Mouse (Mus musculus): ENCODE measurements around the gene Ank. TPM values are rescaled to one million over a fixed set of nuclear protein-coding genes. Genes with fewer than 3 reads are reported as not detected.

The Ank gene
- polyA plus RNA-seq, 1 experiment, result not detected

GRCm38 (mm10) chr15:27551117-27552114 lies 84.9 kb downstream of the Ank start:
- WGBS, result 83% methylated on average over 19 of the region's 19 CpGs
- TF ChIP-seq POLR2A (IDR thresholded peaks at IDR 0.05; ENCODE audit: insufficient read depth, low read depth, low read length) (no peak), CTCF (IDR thresholded peaks at IDR 0.05; ENCODE audit: insufficient read depth, low read depth, low read length) (no peak)
- no peak overlapping the region for H3K4me3 ChIP-seq (ENCODE audit: insufficient read depth, low read depth, low read length)
- H3K27ac ChIP-seq (ENCODE audit: insufficient read depth, low read depth, low read length), result no peak overlapping the region
- peaks cover 33% of the 10 kb centered on the region for H3K4me1 ChIP-seq (ENCODE audit: control insufficient read depth, insufficient read depth, low read length)

- TF ChIP-seq POLR2A (IDR thresholded peaks at IDR 0.05; ENCODE audit: insufficient read depth, low read depth, low read length) (no peak), CTCF (IDR thresholded peaks at IDR 0.05; ENCODE audit: insufficient read depth, low read depth, low read length) (no peak)
- Histone ChIP-seq H3K27ac (ENCODE audit: insufficient read depth, low read depth, low read length) (no peak overlapping the region), H3K4me1 (ENCODE audit: control insufficient read depth, insufficient read depth, low read length) (peaks cover 33% of the 10 kb centered on the region), H3K4me3 (ENCODE audit: insufficient read depth, low read depth, low read length) (no peak overlapping the region)
- 91% methylated on average over 10 of the region's 10 CpGs for WGBS
Observed at GRCm38 (mm10) chr15:27552129-27552700, 85.7 kb downstream of the Ank start.

GRCm38 (mm10) chr15:27553554-27553953 lies 87.1 kb downstream of the Ank start:
- H3K4me1 ChIP-seq (ENCODE audit: control insufficient read depth, insufficient read depth, low read length), result peaks cover 38% of the 10 kb centered on the region
- WGBS, result 82% methylated on average over 5 of the region's 5 CpGs
- H3K27ac ChIP-seq (ENCODE audit: insufficient read depth, low read depth, low read length), result no peak overlapping the region
- no peak overlapping the region for H3K4me3 ChIP-seq (ENCODE audit: insufficient read depth, low read depth, low read length)
- TF ChIP-seq POLR2A (IDR thresholded peaks at IDR 0.05; ENCODE audit: insufficient read depth, low read depth, low read length) (no peak), CTCF (IDR thresholded peaks at IDR 0.05; ENCODE audit: insufficient read depth, low read depth, low read length) (no peak)

GRCm38 (mm10) chr15:27558456-27559147 lies 92.1 kb downstream of the Ank start:
- peaks cover 29% of the 10 kb centered on the region for H3K4me1 ChIP-seq (ENCODE audit: control insufficient read depth, insufficient read depth, low read length)
- H3K4me3 ChIP-seq (ENCODE audit: insufficient read depth, low read depth, low read length), result no peak overlapping the region
- TF ChIP-seq CTCF (IDR thresholded peaks at IDR 0.05; ENCODE audit: insufficient read depth, low read depth, low read length) (no peak), POLR2A (IDR thresholded peaks at IDR 0.05; ENCODE audit: insufficient read depth, low read depth, low read length) (no peak)
- WGBS, result 27% methylated on average over 16 of the region's 16 CpGs
- H3K27ac ChIP-seq (ENCODE audit: insufficient read depth, low read depth, low read length), result peak overlapping the region; percentile 47

- H3K4me3 ChIP-seq (ENCODE audit: insufficient read depth, low read depth, low read length), result no peak overlapping the region
- no peak for TF ChIP-seq CTCF (IDR thresholded peaks at IDR 0.05; ENCODE audit: insufficient read depth, low read depth, low read length)
- WGBS, result 87% methylated on average over 11 of the region's 11 CpGs
- no peak overlapping the region for H3K27ac ChIP-seq (ENCODE audit: insufficient read depth, low read depth, low read length)
- peaks cover 30% of the 10 kb centered on the region for H3K4me1 ChIP-seq (ENCODE audit: control insufficient read depth, insufficient read depth, low read length)
Observed at GRCm38 (mm10) chr15:27560315-27560714, 93.8 kb downstream of the Ank start.

GRCm38 (mm10) chr15:27564106-27565100 lies 97.9 kb downstream of the Ank start:
- no peak overlapping the region for H3K27ac ChIP-seq (ENCODE audit: insufficient read depth, low read depth, low read length)
- peaks cover 41% of the 10 kb centered on the region for H3K4me1 ChIP-seq (ENCODE audit: control insufficient read depth, insufficient read depth, low read length)
- 63% methylated on average over 14 of the region's 14 CpGs for WGBS
- H3K4me3 ChIP-seq (ENCODE audit: insufficient read depth, low read depth, low read length), result no peak overlapping the region
- TF ChIP-seq POLR2A (IDR thresholded peaks at IDR 0.05; ENCODE audit: insufficient read depth, low read depth, low read length) (no peak), CTCF (IDR thresholded peaks at IDR 0.05; ENCODE audit: insufficient read depth, low read depth, low read length) (no peak)

- TF ChIP-seq POLR2A (IDR thresholded peaks at IDR 0.05; ENCODE audit: insufficient read depth, low read depth, low read length) (no peak), CTCF (IDR thresholded peaks at IDR 0.05; ENCODE audit: insufficient read depth, low read depth, low read length) (no peak)
- Histone ChIP-seq H3K4me3 (ENCODE audit: insufficient read depth, low read depth, low read length) (no peak overlapping the region), H3K4me1 (ENCODE audit: control insufficient read depth, insufficient read depth, low read length) (peaks cover 34% of the 10 kb centered on the region), H3K27ac (ENCODE audit: insufficient read depth, low read depth, low read length) (peak overlapping the region; percentile 60)
- WGBS, result 41% methylated on average over 10 of the region's 10 CpGs
Observed at GRCm38 (mm10) chr15:27565626-27566185, 99.2 kb downstream of the Ank start.

GRCm38 (mm10) chr15:27567356-27567755 lies 100.9 kb downstream of the Ank start:
- WGBS, result 94% methylated on average over 16 of the region's 16 CpGs
- TF ChIP-seq POLR2A (IDR thresholded peaks at IDR 0.05; ENCODE audit: insufficient read depth, low read depth, low read length) (no peak), CTCF (IDR thresholded peaks at IDR 0.05; ENCODE audit: insufficient read depth, low read depth, low read length) (no peak)
- H3K4me1 ChIP-seq (ENCODE audit: control insufficient read depth, insufficient read depth, low read length), result peaks cover 28% of the 10 kb centered on the region
- no peak overlapping the region for H3K27ac ChIP-seq (ENCODE audit: insufficient read depth, low read depth, low read length)
- no peak overlapping the region for H3K4me3 ChIP-seq (ENCODE audit: insufficient read depth, low read depth, low read length)

Measured in olfactory bulb, adult 2 months (tissue).